Mouse (Mus musculus): ENCODE measurements at regions not wholly inside any gene's neighbourhood (a gene's known extent, or its start where the extent isn't known, plus 50 kb on each side); places are given as distances from the start of the nearest gene placed in this dataset.

DNA sequence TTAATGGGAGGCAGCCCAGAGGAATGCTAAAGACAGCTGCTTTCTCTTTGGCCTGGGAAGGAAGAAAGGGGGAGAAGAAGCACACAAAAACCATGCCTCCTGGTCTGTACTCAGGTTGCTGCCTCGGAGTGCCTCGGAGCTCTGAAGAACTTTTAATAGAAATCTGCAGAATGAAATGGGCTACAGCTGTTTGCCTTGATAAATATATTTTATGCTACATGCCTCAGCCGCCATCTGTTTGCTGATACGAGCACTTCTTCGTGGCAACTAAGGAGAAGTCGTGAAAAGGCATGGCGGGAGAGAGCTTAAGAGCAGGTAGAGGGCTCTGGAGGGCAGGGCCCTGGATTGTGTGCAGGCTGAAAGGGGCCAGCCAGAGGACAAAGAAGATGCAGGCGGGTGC, 69.5 kb upstream of the Kirrel3 start:
- no peak for DNase-seq
- H3K27ac ChIP-seq: no peak overlapping the region
- H3K4me3 ChIP-seq: no peak overlapping the region
- intact Hi-C loops (cut with DNase I): no loop called here
- TF ChIP-seq CTCF (IDR thresholded peaks at IDR 0.05): no peak

DNA sequence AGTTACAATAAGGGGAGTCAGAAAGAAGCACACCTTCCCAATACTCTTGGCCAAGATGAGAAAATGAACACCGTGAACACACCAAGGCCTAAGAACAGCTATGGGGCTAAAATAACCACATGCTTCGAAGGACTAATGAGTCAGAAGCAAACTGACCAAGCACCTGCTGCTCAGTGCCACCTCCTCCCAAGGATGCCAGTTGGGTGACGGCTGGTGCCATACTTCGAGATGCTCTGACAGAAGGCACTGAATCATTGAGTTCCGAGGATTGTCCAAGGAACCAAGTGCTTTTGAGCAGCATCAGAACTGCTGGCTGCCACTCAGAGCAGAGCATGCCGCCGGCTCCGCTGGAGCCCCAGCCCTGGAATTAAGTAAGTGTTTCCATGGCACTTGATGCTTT, 67.6 kb upstream of the Kirrel3 start:
- DNase-seq: no peak
- no peak for TF ChIP-seq CTCF (IDR thresholded peaks at IDR 0.05)
- H3K27ac ChIP-seq: no peak overlapping the region
- no peak overlapping the region for H3K4me3 ChIP-seq
- intact Hi-C loops (cut with DNase I): no loop called here

DNA sequence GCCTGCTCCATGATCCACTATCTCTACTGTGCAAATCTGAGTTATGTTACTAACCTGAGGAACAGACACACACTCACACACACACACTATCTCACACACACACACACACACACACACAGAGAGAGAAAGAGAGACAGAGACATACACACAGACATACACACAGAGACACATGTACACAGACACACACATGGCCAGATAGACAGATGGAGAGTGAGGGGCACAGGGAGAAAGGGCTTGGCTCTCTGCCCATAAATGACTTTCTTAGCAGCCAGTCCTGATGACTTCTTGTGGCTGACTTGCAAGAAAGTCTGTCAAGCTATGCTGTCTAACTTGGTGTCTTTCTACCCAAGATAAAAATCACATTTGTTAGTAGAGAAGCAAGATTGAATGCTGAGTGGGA, 63.7 kb upstream of the Kirrel3 start:
- intact Hi-C loops (cut with DNase I): no loop called here
- H3K27ac ChIP-seq: no peak overlapping the region
- no peak for DNase-seq
- TF ChIP-seq CTCF (IDR thresholded peaks at IDR 0.05): no peak
- H3K4me3 ChIP-seq: no peak overlapping the region

DNA sequence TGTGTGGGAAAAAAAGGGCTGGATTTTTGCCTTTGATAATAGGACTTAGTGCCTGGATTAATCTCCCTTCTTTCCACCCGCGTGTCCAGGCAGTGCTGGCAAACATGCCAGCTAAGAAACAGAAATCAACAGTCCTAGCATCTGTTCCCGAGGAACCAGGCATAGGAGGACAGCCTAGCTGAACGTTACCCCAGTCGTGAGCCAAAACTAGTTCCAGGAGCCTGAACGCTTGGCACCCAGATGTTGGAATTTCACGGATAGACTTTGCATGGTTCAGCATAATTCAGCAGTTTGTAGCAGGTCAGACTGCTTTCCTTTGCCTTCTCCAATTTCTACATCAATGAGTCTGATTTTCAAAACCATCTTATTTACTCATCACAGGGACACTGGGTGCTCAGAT, 62.6 kb upstream of the Kirrel3 start:
- TF ChIP-seq CTCF (IDR thresholded peaks at IDR 0.05): no peak
- peak; percentile 22 for DNase-seq
- intact Hi-C loops (cut with DNase I): no loop called here
- H3K4me3 ChIP-seq: no peak overlapping the region
- H3K27ac ChIP-seq: peak overlapping the region; percentile 56

DNA sequence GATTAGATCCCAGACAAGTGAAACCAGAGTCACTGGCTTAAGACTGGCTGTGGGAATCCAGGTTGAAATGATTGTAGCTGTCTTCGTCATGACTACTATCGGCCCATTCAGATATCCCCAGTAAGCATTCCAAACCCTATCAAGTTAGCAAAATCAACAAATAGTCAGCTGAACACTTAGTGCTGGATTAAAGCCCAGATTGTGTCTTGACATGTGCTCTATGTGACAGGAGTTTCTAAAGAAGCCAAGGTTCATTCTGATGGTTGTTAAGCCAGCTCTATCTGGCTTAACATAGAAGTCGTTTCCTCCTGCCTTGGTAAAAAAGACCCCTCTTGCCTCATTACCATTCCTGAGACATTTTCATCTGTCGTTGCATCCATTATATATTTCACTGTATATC, 59.1 kb upstream of the Kirrel3 start:
- H3K27ac ChIP-seq: no peak overlapping the region
- no peak for TF ChIP-seq CTCF (IDR thresholded peaks at IDR 0.05)
- no peak overlapping the region for H3K4me3 ChIP-seq
- intact Hi-C loops (cut with DNase I): no loop called here
- DNase-seq: no peak

DNA sequence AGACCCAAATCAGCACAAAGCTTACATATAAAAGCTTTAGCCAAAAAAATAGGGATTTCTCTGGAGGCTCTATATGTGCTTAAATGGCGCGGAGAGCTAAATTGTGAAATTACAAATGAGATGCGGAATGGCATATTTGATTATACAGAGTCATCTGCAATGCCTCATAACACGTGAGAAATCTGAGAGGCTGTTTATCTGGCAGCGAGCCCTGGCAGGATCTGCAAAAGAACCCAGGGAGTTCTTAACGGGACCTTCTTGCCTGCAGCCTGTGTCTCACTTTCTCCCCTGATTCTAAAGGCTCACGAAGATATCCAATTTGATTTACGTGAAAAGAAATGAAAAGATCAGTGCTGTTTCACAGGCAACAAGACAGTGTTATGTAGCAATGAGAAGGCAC, 58.0 kb upstream of the Kirrel3 start:
- no peak overlapping the region for H3K4me3 ChIP-seq
- H3K27ac ChIP-seq: no peak overlapping the region
- intact Hi-C loops (cut with DNase I): no loop called here
- peak; percentile 65 for DNase-seq
- no peak for TF ChIP-seq CTCF (IDR thresholded peaks at IDR 0.05)

Measured in gastrocnemius, adult 2 months (tissue).